Mouse (Mus musculus): ENCODE data around the gene Cdca4. TPM values are rescaled to one million over a fixed set of nuclear protein-coding genes. Genes with fewer than 3 reads are reported as not detected.

Gene Cdca4
- polyA plus RNA-seq, 1 experiment, result 21.4 TPM

DNA sequence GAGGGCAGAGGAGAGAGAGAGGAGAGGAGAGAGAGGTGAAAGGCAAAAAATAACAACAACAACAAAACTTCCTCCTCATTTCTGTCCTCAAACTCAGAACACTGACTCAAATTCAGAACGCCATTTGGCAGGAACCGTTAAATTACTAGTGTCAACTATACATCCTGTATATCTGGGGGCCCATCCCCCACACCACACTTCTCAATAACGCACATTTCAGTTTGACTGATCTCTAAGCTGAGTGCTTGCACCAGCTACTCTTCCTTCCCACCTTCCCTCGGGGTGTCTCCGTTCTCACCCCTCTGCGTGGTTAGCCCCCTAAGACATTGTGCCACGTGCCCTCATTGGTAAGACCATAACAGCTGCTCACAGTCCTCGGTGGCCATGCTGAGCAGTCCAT is 30.7 kb upstream of the Cdca4 start:
- Histone ChIP-seq H3K4me1 (ENCODE audit: control insufficient read depth, insufficient read depth, low read length) (no peaks in the 10 kb centered on the region), H3K4me3 (replicated peaks; ENCODE audit: extremely low read depth, low read depth, low read length) (peak overlapping the region; percentile 60)
- 46% methylated on average over 8 of the region's 8 CpGs for WGBS
- no peak for TF ChIP-seq CTCF (IDR thresholded peaks at IDR 0.05; ENCODE audit: insufficient read depth, low read length)
- TF ChIP-seq POLR2A (IDR thresholded peaks at IDR 0.05; ENCODE audit: borderline replicate concordance, extremely low read depth, low read depth, low read length), result 0 out of 2 replicates have a peak, but pooled peaks have one; percentile 26
- DNase-seq, result no peak

- no peak for TF ChIP-seq POLR2A (IDR thresholded peaks at IDR 0.05; ENCODE audit: borderline replicate concordance, extremely low read depth, low read depth, low read length)
- TF ChIP-seq CTCF (IDR thresholded peaks at IDR 0.05; ENCODE audit: insufficient read depth, low read length), result no peak
- Histone ChIP-seq H3K4me3 (replicated peaks; ENCODE audit: extremely low read depth, low read depth, low read length) (no peak overlapping the region), H3K4me1 (ENCODE audit: control insufficient read depth, insufficient read depth, low read length) (no peaks in the 10 kb centered on the region)
- WGBS, result 93% methylated on average over 9 of the region's 9 CpGs
- no peak for DNase-seq
Observed at GRCm38 (mm10) chr12:112858581-112859336, 29.5 kb upstream of the Cdca4 start.

- Histone ChIP-seq H3K4me1 (ENCODE audit: control insufficient read depth, insufficient read depth, low read length) (no peaks in the 10 kb centered on the region), H3K4me3 (replicated peaks; ENCODE audit: extremely low read depth, low read depth, low read length) (no peak overlapping the region)
- WGBS, result 51% methylated on average over 9 of the region's 9 CpGs
Observed at GRCm38 (mm10) chr12:112857021-112857925, 28.1 kb upstream of the Cdca4 start.

DNA sequence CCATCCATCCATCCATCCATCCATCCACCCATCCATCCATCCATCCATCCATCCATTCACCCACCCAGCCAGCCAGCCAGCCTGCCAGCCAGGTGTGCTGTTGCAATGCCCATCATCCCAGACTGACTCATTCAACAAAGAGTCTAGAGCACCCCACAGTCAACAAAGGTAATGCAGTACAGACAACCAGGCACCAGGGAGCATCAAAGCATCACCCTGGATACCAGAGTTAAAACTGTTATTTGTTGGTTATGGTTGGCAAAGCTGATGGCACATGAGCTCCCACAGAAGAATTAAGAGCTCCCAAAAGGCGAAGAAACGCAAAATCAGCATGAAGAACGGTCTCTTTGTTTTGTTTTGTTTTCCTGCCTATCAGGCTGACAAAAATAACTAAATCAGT is 27.1 kb upstream of the Cdca4 start:
- TF ChIP-seq CTCF (IDR thresholded peaks at IDR 0.05; ENCODE audit: insufficient read depth, low read length) (no peak), POLR2A (IDR thresholded peaks at IDR 0.05; ENCODE audit: borderline replicate concordance, extremely low read depth, low read depth, low read length) (no peak)
- DNase-seq, result no peak
- Histone ChIP-seq H3K4me3 (replicated peaks; ENCODE audit: extremely low read depth, low read depth, low read length) (no peak overlapping the region), H3K4me1 (ENCODE audit: control insufficient read depth, insufficient read depth, low read length) (no peaks in the 10 kb centered on the region)
- 83% methylated on average over 3 of the region's 3 CpGs for WGBS

More at GRCm38 (mm10) chr12:112857021-112857925, 28.1 kb upstream of the Cdca4 start:
- TF ChIP-seq CTCF (IDR thresholded peaks at IDR 0.05; ENCODE audit: insufficient read depth, low read length) (no peak), POLR2A (IDR thresholded peaks at IDR 0.05; ENCODE audit: borderline replicate concordance, extremely low read depth, low read depth, low read length) (no peak)
- no peak for DNase-seq

DNA sequence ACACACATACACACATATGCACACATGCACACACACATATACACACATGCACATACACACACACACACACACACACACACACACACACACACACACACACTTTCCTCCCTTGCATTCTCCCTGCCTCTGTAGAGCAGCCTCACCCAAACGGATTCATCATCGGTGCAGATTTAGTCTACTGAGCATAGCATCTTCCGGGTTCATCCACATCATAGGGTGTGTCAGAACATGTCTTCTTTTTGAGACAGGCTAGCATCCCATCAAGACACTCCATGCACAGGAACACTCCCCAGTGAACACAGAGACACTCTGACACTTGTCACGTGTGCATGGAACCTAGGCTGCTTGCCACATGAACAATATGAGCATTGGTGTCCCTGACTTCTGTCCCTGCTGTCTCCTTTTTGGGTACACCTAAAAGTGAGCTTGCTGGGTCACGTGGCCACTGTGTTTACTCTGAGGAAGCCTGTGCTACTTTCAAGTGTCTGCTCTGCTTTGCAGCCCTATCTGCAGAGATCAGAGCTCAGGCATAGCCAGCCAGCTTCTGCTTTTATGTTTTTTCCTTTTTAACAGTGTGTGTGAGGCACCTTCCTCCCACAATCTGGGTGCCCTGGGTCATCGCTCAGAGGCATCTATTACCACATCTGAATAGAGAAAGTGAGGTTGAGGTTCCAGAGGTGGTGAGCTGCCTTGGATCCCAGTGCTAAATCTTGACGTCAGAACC is 25.5 kb upstream of the Cdca4 start:
- no peaks in the 10 kb centered on the region for H3K4me1 ChIP-seq (ENCODE audit: control insufficient read depth, insufficient read depth, low read length)
- TF ChIP-seq POLR2A (IDR thresholded peaks at IDR 0.05; ENCODE audit: borderline replicate concordance, extremely low read depth, low read depth, low read length), result no peak
- no peak for TF ChIP-seq CTCF (IDR thresholded peaks at IDR 0.05; ENCODE audit: insufficient read depth, low read length)
- WGBS, result 63% methylated on average over 7 of the region's 7 CpGs
- no peak for DNase-seq
- no peak overlapping the region for H3K4me3 ChIP-seq (replicated peaks; ENCODE audit: extremely low read depth, low read depth, low read length)

DNA sequence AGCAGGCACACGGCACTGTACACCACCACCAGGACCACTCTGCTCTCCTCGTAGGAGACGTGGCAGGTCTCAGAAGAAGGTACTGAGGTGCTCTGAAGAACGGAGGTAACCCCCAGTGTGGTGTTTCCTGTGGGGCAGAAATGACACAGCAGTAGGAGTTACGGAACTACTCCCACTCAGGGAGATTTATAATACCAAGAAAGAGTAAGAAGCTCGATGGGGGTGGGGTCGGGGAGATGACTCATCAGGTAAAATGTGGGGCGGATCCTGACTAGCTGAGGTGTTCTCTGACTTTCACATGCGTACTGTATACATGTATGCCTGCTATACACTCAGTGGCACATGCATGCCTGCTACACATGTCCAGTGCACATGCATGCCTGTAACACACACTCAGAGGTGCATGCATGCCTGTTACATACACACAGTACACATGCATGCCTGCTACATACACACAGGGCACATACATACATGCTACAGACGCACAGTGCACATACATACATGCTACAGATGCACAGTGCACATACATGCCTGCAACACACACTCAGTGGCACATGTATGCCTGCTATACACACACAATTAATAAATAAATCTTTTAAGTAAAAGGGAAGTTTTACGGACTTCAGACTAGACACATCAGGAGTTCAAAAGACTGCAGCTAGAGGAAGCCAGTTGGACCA is 24.0 kb upstream of the Cdca4 start:
- no peak for DNase-seq
- 72% methylated on average over 11 of the region's 11 CpGs for WGBS
- no peaks in the 10 kb centered on the region for H3K4me1 ChIP-seq (ENCODE audit: control insufficient read depth, insufficient read depth, low read length)
- no peak overlapping the region for H3K4me3 ChIP-seq (replicated peaks; ENCODE audit: extremely low read depth, low read depth, low read length)
- no peak for TF ChIP-seq POLR2A (IDR thresholded peaks at IDR 0.05; ENCODE audit: borderline replicate concordance, extremely low read depth, low read depth, low read length)
- no peak for TF ChIP-seq CTCF (IDR thresholded peaks at IDR 0.05; ENCODE audit: insufficient read depth, low read length)

GRCm38 (mm10) chr12:112851116-112851515 is 21.9 kb upstream of the Cdca4 start:
- Histone ChIP-seq H3K4me1 (ENCODE audit: control insufficient read depth, insufficient read depth, low read length) (no peaks in the 10 kb centered on the region), H3K4me3 (replicated peaks; ENCODE audit: extremely low read depth, low read depth, low read length) (no peak overlapping the region)
- 32% methylated on average over 8 of the region's 8 CpGs for WGBS
- TF ChIP-seq CTCF (IDR thresholded peaks at IDR 0.05; ENCODE audit: insufficient read depth, low read length) (no peak), POLR2A (IDR thresholded peaks at IDR 0.05; ENCODE audit: borderline replicate concordance, extremely low read depth, low read depth, low read length) (no peak)
- DNase-seq, result no peak

DNA sequence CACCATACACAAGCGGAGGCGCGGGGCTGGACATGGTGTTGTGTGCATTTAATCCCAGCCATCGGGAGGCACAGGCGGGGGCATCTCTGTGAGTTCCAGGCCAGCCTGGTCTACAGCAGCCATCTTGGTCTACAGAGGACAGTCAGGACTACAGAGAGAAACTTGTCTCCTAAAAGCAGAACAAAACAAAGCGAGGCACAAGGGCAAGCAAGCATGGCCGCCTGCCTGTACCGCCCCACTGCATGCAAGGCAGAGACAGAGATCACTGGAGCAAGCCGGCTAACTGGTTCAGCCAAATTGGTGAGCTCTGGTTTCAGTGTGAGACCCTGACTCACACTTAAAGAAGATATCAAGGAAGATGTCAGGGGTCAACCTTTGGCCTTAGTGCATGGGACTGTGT is 21.1 kb upstream of the Cdca4 start:
- TF ChIP-seq POLR2A (IDR thresholded peaks at IDR 0.05; ENCODE audit: borderline replicate concordance, extremely low read depth, low read depth, low read length) (no peak), CTCF (IDR thresholded peaks at IDR 0.05; ENCODE audit: insufficient read depth, low read length) (no peak)
- 92% methylated on average over 9 of the region's 9 CpGs for WGBS
- DNase-seq, result no peak
- H3K4me1 ChIP-seq (ENCODE audit: control insufficient read depth, insufficient read depth, low read length), result no peaks in the 10 kb centered on the region
- no peak overlapping the region for H3K4me3 ChIP-seq (replicated peaks; ENCODE audit: extremely low read depth, low read depth, low read length)
